Comparison of ENCODE assay signal across 10 mouse cellular contexts in the genomic region with DNA sequence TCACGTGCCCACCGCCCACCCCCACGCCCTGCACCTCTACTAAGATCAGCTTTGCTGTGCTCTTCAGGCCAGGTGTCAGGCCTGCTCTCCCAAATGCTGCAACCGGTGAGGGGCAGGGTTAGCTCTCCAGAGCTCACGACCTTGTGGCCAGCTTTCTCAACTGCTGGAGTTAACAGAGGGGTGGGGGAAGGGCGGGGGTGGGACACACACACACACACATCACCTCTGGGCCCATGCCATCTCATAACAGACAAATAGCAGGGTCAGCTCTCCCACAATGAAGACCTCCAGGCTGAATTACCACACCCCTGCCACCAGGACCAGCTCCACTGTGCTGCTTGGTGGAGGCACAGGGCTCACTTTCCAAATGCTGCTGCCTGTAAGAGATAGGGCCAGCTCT.
DNase-seq lines count a peak whose midpoint lies in the region; ATAC-seq and TF ChIP-seq lines count a peak whose summit lies in the region.
"Had no signal": no experiment of that assay in that cellular context is flagged by ENCODE, and none has a peak within 500 bp of the region (broad histone marks: within the 10 kb centered on the region; RNA-seq: fewer than 3 reads in every experiment).

No protein-coding gene starts in this region.

- no peaks in the 10 kb centered on the region for H3K27me3 ChIP-seq in hindbrain, embryonic 11.5 days (ENCODE audit: control insufficient read depth, insufficient read depth, low read length)
- H3K27me3 ChIP-seq in hindbrain, embryonic 10.5 days (ENCODE audit: insufficient read depth, poor library complexity, severe bottlenecking): no peaks in the 10 kb centered on the region
- H3K27me3 ChIP-seq in midbrain, embryonic 14.5 days (ENCODE audit: control insufficient read depth, insufficient read depth, low read length): no peaks in the 10 kb centered on the region
- no peaks in the 10 kb centered on the region for H3K27me3 ChIP-seq in midbrain, embryonic 10.5 days (ENCODE audit: low read depth, poor library complexity, severe bottlenecking)
- no peaks in the 10 kb centered on the region for H3K27me3 ChIP-seq in small intestine, adult 2 months (ENCODE audit: control insufficient read depth, insufficient read depth, low read length)

- no peaks in the 10 kb centered on the region for H3K36me3 ChIP-seq in hindbrain, embryonic 11.5 days (ENCODE audit: control insufficient read depth, insufficient read depth, low read length)
- H3K36me3 ChIP-seq in hindbrain, embryonic 10.5 days: no peaks in the 10 kb centered on the region
- no peaks in the 10 kb centered on the region for H3K36me3 ChIP-seq in midbrain, embryonic 14.5 days (ENCODE audit: control insufficient read depth, insufficient read depth, low read length)
- no peaks in the 10 kb centered on the region for H3K36me3 ChIP-seq in midbrain, embryonic 10.5 days
- no peaks in the 10 kb centered on the region for H3K36me3 ChIP-seq in small intestine, adult 2 months (ENCODE audit: control insufficient read depth, insufficient read depth, low read length)

- no peaks in the 10 kb centered on the region for H3K9me3 ChIP-seq in hindbrain, embryonic 11.5 days (ENCODE audit: control insufficient read depth, low read length)
- H3K9me3 ChIP-seq in hindbrain, embryonic 10.5 days: no peaks in the 10 kb centered on the region
- no peaks in the 10 kb centered on the region for H3K9me3 ChIP-seq in midbrain, embryonic 14.5 days (ENCODE audit: control insufficient read depth, low read length)
- no peaks in the 10 kb centered on the region for H3K9me3 ChIP-seq in midbrain, embryonic 10.5 days (replicated peaks)

- TF ChIP-seq CTCF in small intestine, adult 2 months (IDR thresholded peaks at IDR 0.05; ENCODE audit: extremely low read depth, insufficient read length, insufficient replicate concordance, low read depth, low read length): no peak

- no peak overlapping the region for H3K27ac ChIP-seq in hindbrain, embryonic 11.5 days (ENCODE audit: low read depth, low read length)
- H3K27ac ChIP-seq in hindbrain, embryonic 10.5 days: no peak overlapping the region
- no peak overlapping the region for H3K27ac ChIP-seq in midbrain, embryonic 14.5 days (replicated peaks; ENCODE audit: low read depth, low read length)
- no peak overlapping the region for H3K27ac ChIP-seq in midbrain, embryonic 10.5 days (replicated peaks)
- H3K27ac ChIP-seq in small intestine, adult 2 months (ENCODE audit: insufficient read depth, low read depth, low read length): peak overlapping the region; percentile 88
- H3K27ac ChIP-seq: macrophage had no signal

- H3K9ac ChIP-seq in hindbrain, embryonic 11.5 days (ENCODE audit: low read depth, low read length): no peak overlapping the region
- H3K9ac ChIP-seq in midbrain, embryonic 14.5 days (replicated peaks; ENCODE audit: low read length): no peak overlapping the region

- no peak for DNase-seq in hindbrain, embryonic 11.5 days (ENCODE audit: low spot score)
- DNase-seq in hindbrain, embryonic 10.5 days (ENCODE audit: low spot score): no peak
- DNase-seq in midbrain, embryonic 14.5 days: no peak
- DNase-seq in midbrain, embryonic 10.5 days (ENCODE audit: low spot score): no peak
- peak; percentile 30 for DNase-seq in liver
- DNase-seq in neural tube, embryonic 10.5 days (ENCODE audit: extremely low spot score, low spot score): no peak
- DNase-seq: layer of hippocampus, postnatal 36 days; right cerebral cortex, adult 18-20 months had no signal

- no peaks in the 10 kb centered on the region for H3K4me1 ChIP-seq in hindbrain, embryonic 11.5 days (replicated peaks; ENCODE audit: control insufficient read depth, insufficient read depth, low read length)
- peaks cover 10% of the 10 kb centered on the region for H3K4me1 ChIP-seq in hindbrain, embryonic 10.5 days (replicated peaks)
- no peaks in the 10 kb centered on the region for H3K4me1 ChIP-seq in midbrain, embryonic 14.5 days (ENCODE audit: control insufficient read depth, insufficient read depth, low read length)
- peaks cover 12% of the 10 kb centered on the region for H3K4me1 ChIP-seq in midbrain, embryonic 10.5 days
- peaks cover 27% of the 10 kb centered on the region for H3K4me1 ChIP-seq in small intestine, adult 2 months (ENCODE audit: control insufficient read depth, insufficient read depth, insufficient read length, low read length)

- TF ChIP-seq POLR2A in small intestine, adult 2 months (IDR thresholded peaks at IDR 0.05; ENCODE audit: low read depth, low read length): no peak

- H3K4me3 ChIP-seq in hindbrain, embryonic 11.5 days (ENCODE audit: low read depth, low read length): no peak overlapping the region
- H3K4me3 ChIP-seq in hindbrain, embryonic 10.5 days: no peak overlapping the region
- no peak overlapping the region for H3K4me3 ChIP-seq in midbrain, embryonic 14.5 days (replicated peaks; ENCODE audit: low read depth, low read length)
- no peak overlapping the region for H3K4me3 ChIP-seq in midbrain, embryonic 10.5 days
- peak overlapping the region; percentile 3; the same call in 1 of the 2 replicates for H3K4me3 ChIP-seq in small intestine, adult 2 months (ENCODE audit: low read depth, low read length)

- H3K4me2 ChIP-seq in hindbrain, embryonic 11.5 days (replicated peaks; ENCODE audit: low read depth, low read length): no peak overlapping the region
- H3K4me2 ChIP-seq in midbrain, embryonic 14.5 days (ENCODE audit: low read length): no peak overlapping the region

- peak; percentile 23; the same call in 1 of the 2 replicates for ATAC-seq in hindbrain, embryonic 11.5 days (ENCODE audit: low FRiP score)
- 0 out of 2 replicates have a peak, but pooled peaks have one; percentile 6 for ATAC-seq in midbrain, embryonic 14.5 days (ENCODE audit: low FRiP score, low TSS enrichment)

- 59% methylated on average over 6 of the region's 6 CpGs for WGBS in hindbrain, embryonic 11.5 days
- 68% methylated on average over 6 of the region's 6 CpGs for WGBS in hindbrain, embryonic 10.5 days
- WGBS in midbrain, embryonic 14.5 days: 77% methylated on average over 6 of the region's 6 CpGs
- 79% methylated on average over 6 of the region's 6 CpGs for WGBS in midbrain, embryonic 10.5 days
- WGBS in small intestine, adult 2 months: 58% methylated on average over 6 of the region's 6 CpGs
